In the genomic region with DNA sequence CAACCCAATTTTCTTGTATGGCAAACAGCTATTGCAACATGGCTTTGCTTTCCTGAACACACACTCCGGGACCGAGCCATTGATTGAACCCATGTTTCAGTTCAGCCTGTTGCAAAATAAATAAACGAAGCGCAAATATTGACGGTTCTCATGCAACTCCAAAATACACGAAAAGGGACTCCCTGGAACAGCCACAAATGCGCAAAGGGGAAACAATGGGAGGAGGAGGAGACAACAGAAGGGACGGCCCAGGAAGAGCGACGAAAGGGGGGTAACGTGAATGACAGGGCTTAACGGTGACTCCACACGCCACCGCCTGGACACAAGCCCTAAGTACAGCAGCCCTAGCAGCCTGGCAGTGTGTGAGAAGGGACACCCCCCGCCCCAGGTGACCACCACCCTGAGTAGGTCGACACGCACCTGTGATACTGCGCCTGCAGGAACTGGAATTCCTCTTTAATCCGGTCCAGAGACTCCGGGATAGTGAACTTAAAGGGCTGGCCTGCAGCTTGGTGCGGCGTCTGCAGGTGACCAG, we compare ENCODE assay signal across 8 mouse cellular contexts. TPM values are rescaled to one million over a fixed set of nuclear protein-coding genes. Genes with fewer than 3 reads are reported as not detected.
DNase-seq lines count a peak whose midpoint lies in the region; ATAC-seq lines count a peak whose summit lies in the region.

No protein-coding gene starts in this region.

- peak overlapping the region; percentile 84 for H3K4me2 ChIP-seq in hindbrain, embryonic 14.5 days (replicated peaks)

- H3K36me3 ChIP-seq in hindbrain, embryonic 14.5 days (replicated peaks; ENCODE audit: control insufficient read depth, insufficient read depth), result no peaks in the 10 kb centered on the region

- DNase-seq in NIH3T3 (ENCODE audit: low read depth), result peak; percentile 89
- DNase-seq in cerebellum, adult 9-11 months, result peak; percentile 83
- peak; percentile 69 to 70 for DNase-seq in frontal cortex, postnatal 25 days (ENCODE audit: low spot score in 2 of 2)
- DNase-seq in hindbrain, embryonic 14.5 days (ENCODE audit: low spot score), result peak; percentile 84
- DNase-seq in layer of hippocampus, postnatal 36 days, result peak; percentile 83 to 84
- DNase-seq in lung, postnatal 25 days (ENCODE audit: low spot score), result peak; percentile 92
- DNase-seq in retina, embryonic 14.5 days (ENCODE audit: low spot score), result peak; percentile 89
- peak; percentile 58 to 62 for DNase-seq in thymus, postnatal 36 days

- no peaks in the 10 kb centered on the region for H3K27me3 ChIP-seq in hindbrain, embryonic 14.5 days (ENCODE audit: control insufficient read depth, insufficient read depth, low read length)

- under 1% methylated on average over 22 of the region's 22 CpGs for WGBS in hindbrain, embryonic 14.5 days

- ATAC-seq in hindbrain, embryonic 14.5 days (ENCODE audit: low FRiP score), result peak; percentile 43; the same call in 1 of the 2 replicates

- peak overlapping the region; percentile 89 for H3K4me3 ChIP-seq in hindbrain, embryonic 14.5 days (replicated peaks; ENCODE audit: low read length)

- no peaks in the 10 kb centered on the region for H3K9me3 ChIP-seq in hindbrain, embryonic 14.5 days (ENCODE audit: control insufficient read depth, low read length)

- H3K4me1 ChIP-seq in hindbrain, embryonic 14.5 days (replicated peaks; ENCODE audit: control insufficient read depth, insufficient read depth, low read length), result peaks cover 35% of the 10 kb centered on the region

- H3K27ac ChIP-seq in hindbrain, embryonic 14.5 days, result peak overlapping the region; percentile 97

- peak overlapping the region; percentile 93 for H3K9ac ChIP-seq in hindbrain, embryonic 14.5 days

RNA-seq across cellular contexts. Expression of gene Tle1, which starts 1.8 kb away (rescaled TPM):
- 41.5 and 44.1 TPM in 2 replicates for polyA plus RNA-seq in hindbrain, embryonic 14.5 days (2014; fragmentation: Nextera tagmentation; extraction: Ambion mirVana)
- 10 to 100 TPM; 70.6 to 82.8 TPM for total RNA-seq in layer of hippocampus, postnatal 36 days (2021)

Comparison
In these comparisons a context has a peak if more than half of its experiments do, and no peak if none do; other contexts are left out.
1. Peak in every context shown above with its lines: DNase-seq, ATAC-seq, H3K4me3 ChIP-seq and H3K27ac ChIP-seq.